Mouse (Mus musculus): ENCODE measurements around the gene Klhl25. TPM values are rescaled to one million over a fixed set of nuclear protein-coding genes. Genes with fewer than 3 reads are reported as not detected.
"Not testable (repeated sequence)": the region's sequence is repeated elsewhere in the genome, so short reads cannot be mapped to it uniquely, and the experiment has no call there.

The Klhl25 gene
- polyA plus RNA-seq, 1 experiment from 2014 or later: 40.1 TPM

GRCm38 (mm10) chr7:75848776-75849670, 913 bp downstream of the Klhl25 start:
- Histone ChIP-seq H3K4me3 (peak overlapping the region; percentile 73), H3K36me3 (no peaks in the 10 kb centered on the region), H3K4me2 (replicated peaks) (peak overlapping the region; percentile 61), H3K4me1 (peaks cover 52% of the 10 kb centered on the region), H3K9ac (replicated peaks) (peak overlapping the region; percentile 79), H3K27me3 (no peaks in the 10 kb centered on the region), H3K27ac (replicated peaks) (peak overlapping the region; percentile 80), H3K9me3 (no peaks in the 10 kb centered on the region)
- peak; percentile 4 for ATAC-seq (replicated peaks)
- under 1% methylated on average over 25 of the region's 25 CpGs for WGBS

DNA sequence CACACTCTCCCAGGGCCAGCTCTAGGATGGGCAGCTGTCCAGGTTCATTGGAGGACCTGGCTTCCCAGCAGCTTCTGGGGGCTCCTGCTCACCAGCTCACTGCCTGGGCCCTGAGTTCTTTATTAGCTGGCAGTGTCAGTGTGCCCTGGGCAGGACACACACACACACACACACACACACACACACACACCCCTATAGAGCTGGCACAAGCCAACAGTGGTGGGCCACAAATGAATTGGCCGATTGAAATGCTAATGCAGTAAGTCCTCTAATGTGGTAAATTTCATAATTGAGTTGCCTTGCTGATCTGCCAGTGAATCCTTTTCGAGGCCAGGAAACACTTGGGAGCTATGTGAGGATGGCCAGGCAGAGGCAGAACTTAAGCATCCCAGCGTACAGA, 2.3 kb downstream of the Klhl25 start:
- H3K27ac ChIP-seq (replicated peaks); H3K36me3 ChIP-seq; H3K9me3 ChIP-seq; H3K9ac ChIP-seq (replicated peaks); H3K27me3 ChIP-seq; ATAC-seq (replicated peaks); H3K4me3 ChIP-seq: not testable (repeated sequence)
- peak overlapping the region; percentile 61; the same call in 1 of the 2 replicates for H3K4me2 ChIP-seq (replicated peaks)
- H3K4me1 ChIP-seq: peaks cover 66% of the 10 kb centered on the region
- 14% methylated on average over 1 of the region's 3 CpGs for WGBS

DNA sequence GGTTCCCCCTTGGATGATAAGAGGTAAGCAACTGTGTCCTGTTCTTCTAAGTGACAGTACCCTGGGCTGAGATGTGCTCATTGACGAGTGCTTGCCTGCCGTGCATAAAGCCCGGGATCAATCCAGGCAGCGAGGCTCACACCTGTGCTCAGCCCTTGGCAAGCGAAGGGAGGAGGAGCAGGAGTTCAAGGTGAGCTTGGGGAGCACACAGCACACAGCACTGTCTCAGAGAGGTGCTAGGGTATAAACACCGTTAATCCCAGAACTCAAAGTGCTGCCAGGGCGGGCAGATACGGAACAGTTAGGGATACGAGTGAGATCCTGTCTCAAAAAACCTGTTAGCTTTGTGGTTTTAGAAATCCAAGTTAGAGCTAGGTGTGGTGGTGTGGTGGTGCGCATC, 3.2 kb downstream of the Klhl25 start:
- Histone ChIP-seq H3K9ac (replicated peaks) (no peak overlapping the region), H3K36me3 (no peaks in the 10 kb centered on the region), H3K27ac (replicated peaks) (peak overlapping the region; percentile 38), H3K4me3 (no peak overlapping the region), H3K4me1 (peaks cover 71% of the 10 kb centered on the region), H3K4me2 (replicated peaks) (peak overlapping the region; percentile 16), H3K27me3 (no peaks in the 10 kb centered on the region), H3K9me3 (no peaks in the 10 kb centered on the region)
- WGBS: 76% methylated on average over 10 of the region's 10 CpGs
- ATAC-seq (replicated peaks): no peak

- Histone ChIP-seq H3K9ac (replicated peaks) (0 out of 2 replicates have a peak overlapping the region, but pooled peaks have one; percentile 6), H3K27ac (replicated peaks) (peak overlapping the region; percentile 38), H3K4me1 (peaks cover 70% of the 10 kb centered on the region), H3K9me3 (no peaks in the 10 kb centered on the region), H3K4me2 (replicated peaks) (peak overlapping the region; percentile 26), H3K36me3 (no peaks in the 10 kb centered on the region; the same call in 1 of the 2 replicates), H3K4me3 (no peak overlapping the region), H3K27me3 (no peaks in the 10 kb centered on the region)
- peak; percentile 26 for ATAC-seq (replicated peaks)
- WGBS: 14% methylated on average over 4 of the region's 4 CpGs
These were observed 4.3 kb downstream of the Klhl25 start for GRCm38 (mm10) chr7:75852363-75852762.

- H3K4me3 ChIP-seq: no peak overlapping the region
- 51% methylated on average over 8 of the region's 8 CpGs for WGBS
- no peaks in the 10 kb centered on the region for H3K27me3 ChIP-seq
- H3K4me1 ChIP-seq: peaks cover 64% of the 10 kb centered on the region
- ATAC-seq (replicated peaks): no peak
- H3K36me3 ChIP-seq: no peaks in the 10 kb centered on the region; the same call in 1 of the 2 replicates
- no peaks in the 10 kb centered on the region for H3K9me3 ChIP-seq
- peak overlapping the region; percentile 26; the same call in 1 of the 2 replicates for H3K4me2 ChIP-seq (replicated peaks)
- H3K9ac ChIP-seq (replicated peaks): 0 out of 2 replicates have a peak overlapping the region, but pooled peaks have one; percentile 3
- H3K27ac ChIP-seq (replicated peaks): peak overlapping the region; percentile 38; the same call in 1 of the 2 replicates
These were observed 5.2 kb downstream of the Klhl25 start for GRCm38 (mm10) chr7:75853171-75853830.

GRCm38 (mm10) chr7:75854231-75854925, 6.3 kb downstream of the Klhl25 start:
- Histone ChIP-seq H3K27ac (replicated peaks) (peak overlapping the region; percentile 61), H3K4me2 (replicated peaks) (peak overlapping the region; percentile 2; the same call in 1 of the 2 replicates), H3K27me3 (no peaks in the 10 kb centered on the region), H3K9me3 (no peaks in the 10 kb centered on the region), H3K9ac (replicated peaks) (peak overlapping the region; percentile 15), H3K4me1 (peaks cover 62% of the 10 kb centered on the region), H3K4me3 (no peak overlapping the region), H3K36me3 (no peaks in the 10 kb centered on the region; the same call in 1 of the 2 replicates)
- WGBS: 9% methylated on average over 6 of the region's 6 CpGs
- no peak for ATAC-seq (replicated peaks)

- no peak for ATAC-seq (replicated peaks)
- no peak overlapping the region for H3K4me3 ChIP-seq
- peaks cover 56% of the 10 kb centered on the region for H3K4me1 ChIP-seq
- H3K27me3 ChIP-seq: no peaks in the 10 kb centered on the region
- H3K4me2 ChIP-seq (replicated peaks): no peak overlapping the region; the same call in 1 of the 2 replicates
- WGBS: 45% methylated on average over 6 of the region's 6 CpGs
- peak overlapping the region; percentile 15; the same call in 1 of the 2 replicates for H3K9ac ChIP-seq (replicated peaks)
- H3K27ac ChIP-seq (replicated peaks): peak overlapping the region; percentile 61
- H3K36me3 ChIP-seq: no peaks in the 10 kb centered on the region; the same call in 1 of the 2 replicates
- no peaks in the 10 kb centered on the region for H3K9me3 ChIP-seq
These were observed 6.9 kb downstream of the Klhl25 start for GRCm38 (mm10) chr7:75855028-75855427.

DNA sequence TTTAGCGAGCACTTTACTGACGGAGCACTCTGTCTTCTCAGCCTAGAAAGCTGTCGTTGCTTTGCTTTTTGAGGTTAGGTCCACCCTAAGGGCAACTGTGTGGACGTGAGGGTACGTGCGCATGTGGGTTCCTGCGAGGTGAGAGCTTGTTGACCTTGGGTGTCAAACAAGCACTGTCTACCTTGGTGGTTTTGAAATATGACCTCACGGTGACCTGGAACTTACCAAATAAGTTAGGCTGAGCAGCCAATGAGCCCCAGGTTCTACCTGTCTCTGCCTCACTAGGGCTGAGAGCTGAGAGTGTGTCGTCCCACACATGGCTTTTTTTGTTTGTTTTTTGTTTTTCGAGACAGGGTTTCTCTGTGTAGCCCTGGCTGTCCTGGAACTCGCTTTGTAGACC, 8.1 kb downstream of the Klhl25 start:
- Histone ChIP-seq H3K4me2 (replicated peaks) (no peak overlapping the region), H3K36me3 (no peaks in the 10 kb centered on the region; the same call in 1 of the 2 replicates), H3K4me3 (no peak overlapping the region), H3K4me1 (peaks cover 50% of the 10 kb centered on the region), H3K27ac (replicated peaks) (no peak overlapping the region), H3K9me3 (no peaks in the 10 kb centered on the region), H3K27me3 (no peaks in the 10 kb centered on the region), H3K9ac (replicated peaks) (no peak overlapping the region)
- no peak for ATAC-seq (replicated peaks)
- 94% methylated on average over 11 of the region's 11 CpGs for WGBS

- Histone ChIP-seq H3K36me3 (peaks cover 2% of the 10 kb centered on the region; the same call in 1 of the 2 replicates), H3K27ac (replicated peaks) (0 out of 2 replicates have a peak overlapping the region, but pooled peaks have one; percentile 17), H3K4me1 (peaks cover 15% of the 10 kb centered on the region), H3K9ac (replicated peaks) (no peak overlapping the region), H3K4me2 (replicated peaks) (no peak overlapping the region), H3K4me3 (no peak overlapping the region), H3K9me3 (no peaks in the 10 kb centered on the region), H3K27me3 (no peaks in the 10 kb centered on the region)
- WGBS: 84% methylated on average over 9 of the region's 9 CpGs
- no peak for ATAC-seq (replicated peaks)
These were observed 11.7 kb downstream of the Klhl25 start for GRCm38 (mm10) chr7:75859771-75860196.

GRCm38 (mm10) chr7:75861638-75862426, 13.7 kb downstream of the Klhl25 start:
- WGBS: 90% methylated on average over 7 of the region's 7 CpGs
- H3K9ac ChIP-seq (replicated peaks); ATAC-seq (replicated peaks); H3K27ac ChIP-seq (replicated peaks); H3K9me3 ChIP-seq; H3K4me2 ChIP-seq (replicated peaks); H3K4me3 ChIP-seq; H3K27me3 ChIP-seq; H3K4me1 ChIP-seq: not testable (repeated sequence)
- H3K36me3 ChIP-seq: peaks cover 23% of the 10 kb centered on the region

- not testable (repeated sequence) for H3K4me2 ChIP-seq (replicated peaks); H3K9me3 ChIP-seq; H3K9ac ChIP-seq (replicated peaks); H3K27me3 ChIP-seq; H3K27ac ChIP-seq (replicated peaks); ATAC-seq (replicated peaks); H3K4me1 ChIP-seq; H3K4me3 ChIP-seq
- over 99% methylated on average over 6 of the region's 6 CpGs for WGBS
- H3K36me3 ChIP-seq: peaks cover 27% of the 10 kb centered on the region
These were observed 14.3 kb downstream of the Klhl25 start for GRCm38 (mm10) chr7:75862427-75862781.

Measured in forebrain, embryonic 15.5 days (tissue).